Mouse (Mus musculus): Measurements from ENCODE around the gene Map4k1. TPM values are rescaled to one million over a fixed set of nuclear protein-coding genes. Genes with fewer than 3 reads are reported as not detected.

Map4k1 gene
- polyA plus RNA-seq, 1 experiment from 2014 or later = 4.4 TPM

Small RNAs within 50 kb of the gene (microRNA-seq; reads per million reads assigned to microRNA genes)
- gene Gm44408 = not detected

Other genes starting within 250 kb of the Map4k1 start
- gene Mrps12, start 240.2 kb upstream of the Map4k1 start, polyA plus RNA-seq (2015; fragmentation: Nextera tagmentation; extraction: Ambion mirVana) = 107 and 122 TPM in 2 replicates
- 23.0 and 23.7 TPM in 2 replicates for gene Sars2, start 240.1 kb upstream of the Map4k1 start, polyA plus RNA-seq (2015; fragmentation: Nextera tagmentation; extraction: Ambion mirVana)
- not detected in 2 replicates for gene Ccer2, start 225.9 kb upstream of the Map4k1 start, polyA plus RNA-seq (2015; fragmentation: Nextera tagmentation; extraction: Ambion mirVana)
- 86.3 and 86.9 TPM in 2 replicates for gene Sirt2, start 215.3 kb upstream of the Map4k1 start, polyA plus RNA-seq (2015; fragmentation: Nextera tagmentation; extraction: Ambion mirVana)
- 51.0 and 52.9 TPM in 2 replicates for gene Nfkbib, start 214.5 kb upstream of the Map4k1 start, polyA plus RNA-seq (2015; fragmentation: Nextera tagmentation; extraction: Ambion mirVana)
- 1.7 and 2.0 TPM in 2 replicates for gene Rinl, start 193.1 kb upstream of the Map4k1 start, polyA plus RNA-seq (2015; fragmentation: Nextera tagmentation; extraction: Ambion mirVana)
- 264 and 282 TPM in 2 replicates for gene Hnrnpl, start 173.5 kb upstream of the Map4k1 start, polyA plus RNA-seq (2015; fragmentation: Nextera tagmentation; extraction: Ambion mirVana)
- gene Ech1, start 156.8 kb upstream of the Map4k1 start, polyA plus RNA-seq (2015; fragmentation: Nextera tagmentation; extraction: Ambion mirVana) = 69.1 and 75.6 TPM in 2 replicates
- 2.5 and 3.3 TPM in 2 replicates for gene Lgals4, start 148.2 kb upstream of the Map4k1 start, polyA plus RNA-seq (2015; fragmentation: Nextera tagmentation; extraction: Ambion mirVana)
- gene Lgals7, start 118.2 kb upstream of the Map4k1 start, polyA plus RNA-seq (2015; fragmentation: Nextera tagmentation; extraction: Ambion mirVana) = 2.0 and 2.4 TPM in 2 replicates
- gene Capn12, start 100.6 kb upstream of the Map4k1 start, polyA plus RNA-seq (2015; fragmentation: Nextera tagmentation; extraction: Ambion mirVana) = 0.21 and 0.30 TPM in 2 replicates
- gene Actn4, start 19.7 kb upstream of the Map4k1 start, polyA plus RNA-seq (2015; fragmentation: Nextera tagmentation; extraction: Ambion mirVana) = 114 and 136 TPM in 2 replicates
- 351 and 356 TPM in 2 replicates for gene Eif3k, start 186 bp upstream of the Map4k1 start, polyA plus RNA-seq (2015; fragmentation: Nextera tagmentation; extraction: Ambion mirVana)
- gene Ryr1, start 143.1 kb downstream of the Map4k1 start, polyA plus RNA-seq (2015; fragmentation: Nextera tagmentation; extraction: Ambion mirVana) = 7.5 and 10.2 TPM in 2 replicates
- gene Rasgrp4, start 152.8 kb downstream of the Map4k1 start, polyA plus RNA-seq (2015; fragmentation: Nextera tagmentation; extraction: Ambion mirVana) = 0.48 and 0.57 TPM in 2 replicates
- 14.1 and 15.9 TPM in 2 replicates for gene Fam98c, start 174.2 kb downstream of the Map4k1 start, polyA plus RNA-seq (2015; fragmentation: Nextera tagmentation; extraction: Ambion mirVana)
- gene Ggn, start 188.2 kb downstream of the Map4k1 start, polyA plus RNA-seq (2015; fragmentation: Nextera tagmentation; extraction: Ambion mirVana) = 0.38 and 0.65 TPM in 2 replicates
- gene Spred3, start 188.4 kb downstream of the Map4k1 start, polyA plus RNA-seq (2015; fragmentation: Nextera tagmentation; extraction: Ambion mirVana) = 5.6 and 6.5 TPM in 2 replicates
- 292 and 296 TPM in 2 replicates for gene Psmd8, start 198.7 kb downstream of the Map4k1 start, polyA plus RNA-seq (2015; fragmentation: Nextera tagmentation; extraction: Ambion mirVana)
- gene Catsperg1, start 232.0 kb downstream of the Map4k1 start, polyA plus RNA-seq (2015; fragmentation: Nextera tagmentation; extraction: Ambion mirVana) = 1.1 and 1.2 TPM in 2 replicates